Mouse (Mus musculus): ENCODE results near the gene Rogdi. TPM values are rescaled to one million over a fixed set of nuclear protein-coding genes. Genes with fewer than 3 reads are reported as not detected.

Gene Rogdi
- polyA plus RNA-seq, 1 experiment from 2014 or later, result 60.4 TPM

DNA sequence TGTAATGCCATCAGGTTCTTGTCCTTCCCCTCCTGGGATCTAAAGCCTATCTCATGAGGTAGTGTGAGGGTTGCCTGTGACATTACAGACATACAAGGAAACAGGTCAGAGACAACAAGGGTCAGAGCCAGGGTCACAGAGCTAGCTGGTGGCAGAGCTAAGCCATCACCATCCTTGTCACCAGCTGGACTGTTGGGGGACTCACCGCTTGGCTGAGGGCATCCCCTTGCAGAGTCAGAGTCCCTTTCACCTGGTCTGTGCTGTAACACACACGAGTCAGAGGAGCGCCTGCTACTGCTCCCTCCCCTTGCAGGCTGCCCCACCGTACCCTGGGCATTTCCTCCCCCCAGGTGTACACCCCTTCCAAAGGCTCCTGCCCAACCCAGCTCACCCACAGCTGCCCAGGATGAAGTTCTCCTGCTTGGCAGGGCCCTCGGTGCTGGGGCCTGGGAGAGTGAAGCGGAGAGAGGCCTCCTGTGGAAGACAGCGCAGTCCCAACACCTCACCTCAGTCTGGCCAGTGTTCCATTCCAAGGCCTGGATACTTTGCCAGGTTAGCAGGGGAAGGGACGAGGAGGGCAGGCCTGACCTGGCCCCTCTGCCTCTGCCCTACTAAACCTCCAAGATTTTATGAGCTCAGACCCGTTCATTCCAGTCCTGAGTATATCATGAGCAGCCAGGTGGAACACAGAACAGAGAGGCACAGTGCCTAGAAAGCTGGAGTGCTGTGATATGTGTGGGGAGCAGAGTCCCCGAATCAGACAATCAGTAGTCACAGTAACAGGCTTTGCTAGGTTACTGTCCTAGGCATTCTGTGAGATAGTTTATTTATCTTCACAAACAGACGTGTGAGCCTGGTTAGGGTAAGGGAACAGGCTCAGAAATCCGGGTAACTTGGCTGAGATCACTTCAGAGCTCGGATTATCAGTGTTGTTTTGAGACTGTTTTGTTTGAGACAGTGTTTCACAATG, 1.0 kb downstream of the Rogdi start:
- TF ChIP-seq CTCF (IDR thresholded peaks at IDR 0.05) (no peak), EP300 (IDR thresholded peaks at IDR 0.05) (no peak)
- no peak overlapping the region for H3K27ac ChIP-seq (ENCODE audit: low read length)

DNA sequence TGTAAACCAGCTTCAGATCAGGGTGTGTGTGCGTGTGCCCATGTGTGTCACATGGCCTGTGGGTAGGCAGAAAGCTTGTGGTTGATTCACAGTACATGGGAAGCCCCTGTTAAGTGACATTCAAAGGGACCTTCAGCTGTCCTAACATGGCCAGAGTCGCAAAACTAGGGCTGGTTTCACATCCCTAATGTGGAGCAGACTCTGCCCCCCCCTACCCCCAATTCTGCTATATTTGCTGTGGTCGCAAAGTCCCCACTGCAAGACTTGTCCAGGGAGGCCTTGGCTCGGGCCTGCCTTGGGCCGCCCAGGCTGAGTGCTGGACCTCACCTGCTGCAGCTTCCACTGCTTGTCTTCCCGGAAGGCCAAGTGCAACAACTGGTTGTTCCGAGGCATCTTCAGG, 2.1 kb downstream of the Rogdi start:
- Histone ChIP-seq H3K4me2 (replicated peaks; ENCODE audit: low read depth, low read length) (no peak overlapping the region), H3K9ac (replicated peaks; ENCODE audit: low read depth) (no peak overlapping the region), H3K4me3 (ENCODE audit: low read depth, low read length) (no peak overlapping the region), H3K27ac (ENCODE audit: low read length) (no peak overlapping the region), H3K9me3 (ENCODE audit: low read length) (no peaks in the 10 kb centered on the region), H3K4me1 (ENCODE audit: insufficient read depth, low read depth, low read length) (peaks cover 9% of the 10 kb centered on the region; the same call in 1 of the 2 replicates), H3K27me3 (replicated peaks; ENCODE audit: insufficient read depth, low read length) (no peaks in the 10 kb centered on the region), H3K36me3 (ENCODE audit: insufficient read depth, low read length) (0 out of 2 replicates have a peak, but pooled peaks cover 7% of the 10 kb centered on the region)
- TF ChIP-seq CTCF (IDR thresholded peaks at IDR 0.05) (no peak), EP300 (IDR thresholded peaks at IDR 0.05) (no peak)
- DNase-seq (ENCODE audit: low spot score) (no peak), ATAC-seq (no peak)
- WGBS, result 79% methylated on average over 7 of the region's 7 CpGs

More for the DNA sequence above, 1.0 kb downstream of the Rogdi start:
- Histone ChIP-seq H3K4me1 (ENCODE audit: insufficient read depth, low read depth, low read length) (peaks cover 9% of the 10 kb centered on the region; the same call in 1 of the 2 replicates), H3K4me3 (ENCODE audit: low read depth, low read length) (peak overlapping the region; percentile 65), H3K9ac (replicated peaks; ENCODE audit: low read depth) (peak overlapping the region; percentile 39; the same call in 1 of the 2 replicates), H3K4me2 (replicated peaks; ENCODE audit: low read depth, low read length) (peak overlapping the region; percentile 87), H3K36me3 (ENCODE audit: insufficient read depth, low read length) (peaks cover 11% of the 10 kb centered on the region; the same call in 1 of the 2 replicates), H3K9me3 (ENCODE audit: low read length) (no peaks in the 10 kb centered on the region), H3K27me3 (replicated peaks; ENCODE audit: insufficient read depth, low read length) (no peaks in the 10 kb centered on the region)
- WGBS, result 40% methylated on average over 13 of the region's 13 CpGs
- DNase-seq (ENCODE audit: low spot score), result no peak
- ATAC-seq, result no peak

DNA sequence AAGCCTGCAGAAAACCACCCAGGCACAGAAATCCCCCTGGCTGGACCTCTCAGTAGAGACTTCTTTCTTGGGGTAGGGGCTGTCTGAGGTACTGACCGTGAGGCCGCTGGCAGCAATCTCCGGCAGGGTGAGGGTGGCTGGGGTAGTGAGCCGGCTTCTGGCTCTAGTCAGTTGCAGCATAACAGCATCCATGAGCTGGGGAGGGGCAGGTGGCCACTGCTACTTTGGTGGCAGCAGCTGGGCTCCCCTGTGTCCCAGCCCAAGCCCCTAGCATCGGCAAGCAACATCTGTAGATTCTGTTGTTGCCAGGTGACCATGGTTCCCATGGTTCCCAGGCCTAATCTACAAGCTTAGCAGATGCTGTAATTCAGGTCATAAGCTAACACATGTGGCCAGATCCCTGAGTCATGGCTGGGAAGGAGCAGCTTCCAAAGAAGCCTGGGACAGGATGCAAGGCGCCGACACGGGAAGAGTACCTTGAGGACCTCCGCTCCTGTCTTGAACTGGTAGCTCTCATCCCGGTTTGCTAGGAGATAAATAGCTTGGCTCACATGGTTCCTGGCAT, 2.9 kb downstream of the Rogdi start:
- Histone ChIP-seq H3K27ac (ENCODE audit: low read length) (no peak overlapping the region), H3K4me3 (ENCODE audit: low read depth, low read length) (no peak overlapping the region), H3K4me2 (replicated peaks; ENCODE audit: low read depth, low read length) (no peak overlapping the region), H3K4me1 (ENCODE audit: insufficient read depth, low read depth, low read length) (peaks cover 9% of the 10 kb centered on the region; the same call in 1 of the 2 replicates), H3K9me3 (ENCODE audit: low read length) (no peaks in the 10 kb centered on the region), H3K27me3 (replicated peaks; ENCODE audit: insufficient read depth, low read length) (no peaks in the 10 kb centered on the region), H3K9ac (replicated peaks; ENCODE audit: low read depth) (no peak overlapping the region), H3K36me3 (ENCODE audit: insufficient read depth, low read length) (0 out of 2 replicates have a peak, but pooled peaks cover 7% of the 10 kb centered on the region)
- DNase-seq (ENCODE audit: low spot score) (no peak), ATAC-seq (no peak)
- 87% methylated on average over 10 of the region's 10 CpGs for WGBS
- no peak for TF ChIP-seq CTCF (IDR thresholded peaks at IDR 0.05)
- no peak for TF ChIP-seq EP300 (IDR thresholded peaks at IDR 0.05)

- no peak overlapping the region for H3K4me3 ChIP-seq (ENCODE audit: low read depth, low read length)
- no peak overlapping the region for H3K27ac ChIP-seq (ENCODE audit: low read length)
- no peaks in the 10 kb centered on the region for H3K27me3 ChIP-seq (replicated peaks; ENCODE audit: insufficient read depth, low read length)
- WGBS, result 73% methylated on average over 12 of the region's 12 CpGs
- peak overlapping the region; percentile 45 for H3K4me2 ChIP-seq (replicated peaks; ENCODE audit: low read depth, low read length)
- no peaks in the 10 kb centered on the region for H3K9me3 ChIP-seq (ENCODE audit: low read length)
- H3K36me3 ChIP-seq (ENCODE audit: insufficient read depth, low read length), result no peaks in the 10 kb centered on the region
- TF ChIP-seq EP300 (IDR thresholded peaks at IDR 0.05), result no peak
- no peak for TF ChIP-seq CTCF (IDR thresholded peaks at IDR 0.05)
- H3K4me1 ChIP-seq (ENCODE audit: insufficient read depth, low read depth, low read length), result peaks cover 9% of the 10 kb centered on the region; the same call in 1 of the 2 replicates
- DNase-seq (ENCODE audit: low spot score), result no peak
- H3K9ac ChIP-seq (replicated peaks; ENCODE audit: low read depth), result no peak overlapping the region
- ATAC-seq, result no peak
Observed at GRCm38 (mm10) chr16:5008076-5008475, 5.3 kb downstream of the Rogdi start.

DNA sequence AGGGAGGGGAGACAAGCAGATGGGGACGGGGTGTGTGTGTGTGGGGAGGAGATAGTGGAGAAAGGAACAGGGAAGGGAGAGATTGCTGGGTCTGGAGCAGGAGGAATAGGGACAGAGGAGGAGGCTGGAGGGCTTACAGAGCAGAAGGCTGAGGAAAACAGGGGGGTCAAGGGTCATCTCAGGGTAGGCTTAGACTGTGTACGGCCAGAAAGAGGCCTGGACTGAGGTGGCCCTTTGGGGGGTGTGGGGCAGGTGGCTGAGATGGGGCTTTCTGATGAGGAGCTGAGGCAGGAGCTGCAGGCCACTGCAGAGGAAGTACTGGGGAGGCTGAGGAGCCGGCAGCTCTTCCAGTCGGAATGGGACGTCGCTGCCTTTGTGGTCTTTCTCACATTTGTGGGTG, 5.9 kb downstream of the Rogdi start:
- H3K27me3 ChIP-seq (replicated peaks; ENCODE audit: insufficient read depth, low read length), result no peaks in the 10 kb centered on the region
- no peaks in the 10 kb centered on the region for H3K9me3 ChIP-seq (ENCODE audit: low read length)
- DNase-seq (ENCODE audit: low spot score) (no peak), ATAC-seq (peak; percentile 23; the same call in 1 of the 2 replicates)
- 0 out of 2 replicates have a peak overlapping the region, but pooled peaks have one; percentile 10 for H3K4me3 ChIP-seq (ENCODE audit: low read depth, low read length)
- peak overlapping the region; percentile 45 for H3K4me2 ChIP-seq (replicated peaks; ENCODE audit: low read depth, low read length)
- no peak overlapping the region for H3K27ac ChIP-seq (ENCODE audit: low read length)
- 38% methylated on average over 3 of the region's 6 CpGs for WGBS
- no peak for TF ChIP-seq CTCF (IDR thresholded peaks at IDR 0.05)
- TF ChIP-seq EP300 (IDR thresholded peaks at IDR 0.05), result no peak
- H3K9ac ChIP-seq (replicated peaks; ENCODE audit: low read depth), result no peak overlapping the region
- H3K36me3 ChIP-seq (ENCODE audit: insufficient read depth, low read length), result no peaks in the 10 kb centered on the region
- peaks cover 3% of the 10 kb centered on the region; the same call in 1 of the 2 replicates for H3K4me1 ChIP-seq (ENCODE audit: insufficient read depth, low read depth, low read length)

GRCm38 (mm10) chr16:5007067-5007466, 6.3 kb downstream of the Rogdi start, which contains the start of gene Smim22:
Gene Smim22 (plus strand): TSS chr16:5007288.
- peak; percentile 77 for DNase-seq (ENCODE audit: low spot score)
- no peak within 1 kb of the TSS for H3K9ac ChIP-seq (replicated peaks; ENCODE audit: low read depth)

More at GRCm38 (mm10) chr16:5007067-5007466, 6.3 kb downstream of the Rogdi start, which contains the start of gene Smim22:
- Histone ChIP-seq H3K27me3 (replicated peaks; ENCODE audit: insufficient read depth, low read length) (no peaks in the 10 kb centered on the region), H3K36me3 (ENCODE audit: insufficient read depth, low read length) (no peaks in the 10 kb centered on the region), H3K4me1 (ENCODE audit: insufficient read depth, low read depth, low read length) (no peaks in the 10 kb centered on the region; the same call in 1 of the 2 replicates), H3K27ac (ENCODE audit: low read length) (no peak within 1 kb of the TSS), H3K9me3 (ENCODE audit: low read length) (no peaks in the 10 kb centered on the region), H3K4me3 (ENCODE audit: low read depth, low read length) (0 out of 2 replicates have a peak within 1 kb of the TSS, but pooled peaks have one; percentile 10), H3K4me2 (replicated peaks; ENCODE audit: low read depth, low read length) (peak within 1 kb of the TSS; percentile 45)
- peak; percentile 92 for ATAC-seq
- TF ChIP-seq CTCF (IDR thresholded peaks at IDR 0.05) (no peak), EP300 (IDR thresholded peaks at IDR 0.05) (no peak)
- 46% methylated on average over 5 of the region's 5 CpGs for WGBS
